Mouse (Mus musculus) MN1 (cell line): Measurements from ENCODE around the gene Trim65.
A peak's percentile ranks its signal among the peaks of the same experiment; 100 is the strongest.
"Not testable (repeated sequence)": the region's sequence is repeated elsewhere in the genome, so short reads cannot be mapped to it uniquely, and the experiment has no call there.

Experiments
- DNase-seq: peaks from one replicate; pipeline ENCODE4 v3.0.0-alpha.2; 2016; ENCODE audit warnings: low spot score

The Trim65 gene

DNA sequence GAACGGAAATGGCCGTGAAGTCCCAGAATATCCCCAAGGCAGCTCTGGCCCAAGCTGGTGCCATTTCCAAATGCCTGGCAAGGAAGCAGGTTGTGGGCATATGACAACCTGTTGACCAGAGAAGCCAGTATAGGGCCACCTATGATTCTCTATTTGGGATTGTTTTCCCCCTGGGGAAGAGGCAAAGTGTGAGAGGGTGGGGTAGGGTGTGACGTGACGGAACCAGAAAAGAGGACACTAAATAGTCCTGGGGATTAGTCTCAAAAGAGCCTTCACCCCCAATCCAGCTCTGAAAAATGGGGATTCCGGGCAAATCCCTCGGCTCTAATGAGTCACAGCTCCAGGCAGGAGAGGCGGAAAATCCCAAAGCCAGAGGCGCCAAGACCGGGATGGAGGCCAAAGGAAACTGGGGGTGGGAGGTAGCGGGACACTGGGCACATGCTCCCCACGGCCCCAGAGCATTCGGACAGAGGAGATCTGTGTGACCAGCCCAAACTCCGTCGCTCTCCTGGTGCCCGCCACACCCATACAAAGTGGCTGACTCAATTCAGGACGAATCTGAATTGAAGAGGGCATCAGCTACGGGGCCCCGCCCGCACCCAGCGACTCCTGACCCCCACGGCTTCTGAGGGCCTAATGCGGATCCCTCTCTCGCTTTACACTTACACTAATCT lies 22.3 kb downstream of the Trim65 start:
- peak; percentile 74 for DNase-seq

DNA sequence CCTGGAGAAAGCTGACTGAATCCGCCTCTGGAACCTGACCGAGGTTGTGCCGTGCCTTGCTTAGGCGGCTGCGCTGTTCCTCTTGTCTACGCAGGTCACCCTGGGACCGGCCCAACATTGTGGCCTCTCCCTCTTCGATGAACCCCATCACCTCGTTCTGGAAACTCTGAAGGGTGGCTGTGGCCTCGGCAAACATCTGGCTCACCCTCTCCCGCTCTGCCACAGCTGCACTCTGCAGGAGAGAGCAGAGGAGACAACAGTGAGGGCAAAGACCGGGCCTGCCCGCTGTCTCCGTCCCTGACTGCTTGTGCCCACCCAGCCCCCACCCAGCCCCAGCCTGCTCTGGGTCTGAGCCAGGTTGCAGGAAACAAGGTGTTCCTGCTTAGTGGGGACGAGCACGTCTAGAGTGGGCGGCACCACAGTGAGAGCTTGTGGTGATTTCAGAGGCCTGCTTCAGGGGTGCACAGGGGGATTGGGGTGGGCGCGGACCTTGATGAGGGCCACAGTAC lies 23.1 kb downstream of the Trim65 start:
- DNase-seq: no peak

DNA sequence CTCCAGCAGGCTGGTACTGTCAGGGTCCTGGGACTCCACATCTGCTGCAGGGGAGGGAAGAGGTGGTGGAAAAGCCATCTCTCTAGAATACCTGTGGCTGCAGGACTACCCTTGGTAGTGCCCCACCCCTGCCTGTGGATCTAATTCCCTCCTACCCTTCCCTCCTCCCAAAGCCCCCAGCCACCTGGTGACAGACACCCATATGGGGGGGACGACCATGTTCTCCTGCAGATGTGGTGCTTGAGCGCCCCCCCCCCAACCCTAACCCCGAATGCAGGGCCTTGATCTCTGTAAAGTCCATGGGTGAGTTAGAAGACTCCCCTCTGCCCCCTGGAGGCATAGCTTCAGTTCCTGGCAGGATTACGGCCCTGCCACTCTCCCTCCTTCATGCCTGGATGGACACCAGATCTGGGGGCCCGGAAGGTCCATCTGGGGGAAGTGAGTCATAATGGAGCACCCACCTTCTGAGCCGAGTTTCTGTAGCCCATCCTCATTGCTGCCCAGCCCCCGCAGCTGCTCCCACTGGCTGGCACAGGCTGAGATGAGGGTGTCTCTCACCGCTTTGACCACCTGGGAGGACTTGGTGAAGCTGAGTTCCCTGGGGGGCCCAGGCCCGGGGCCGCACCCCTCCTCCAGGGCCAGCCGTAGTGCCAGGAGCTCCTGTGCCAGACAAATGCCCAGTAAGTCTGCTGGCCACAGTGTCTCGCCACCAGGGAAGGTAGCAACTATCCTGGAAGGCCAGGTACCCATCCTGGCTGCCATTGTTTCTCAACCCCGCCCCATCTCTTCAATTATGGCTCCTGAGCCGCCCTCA lies 23.8 kb downstream of the Trim65 start:
- peak; percentile 38 for DNase-seq

DNA sequence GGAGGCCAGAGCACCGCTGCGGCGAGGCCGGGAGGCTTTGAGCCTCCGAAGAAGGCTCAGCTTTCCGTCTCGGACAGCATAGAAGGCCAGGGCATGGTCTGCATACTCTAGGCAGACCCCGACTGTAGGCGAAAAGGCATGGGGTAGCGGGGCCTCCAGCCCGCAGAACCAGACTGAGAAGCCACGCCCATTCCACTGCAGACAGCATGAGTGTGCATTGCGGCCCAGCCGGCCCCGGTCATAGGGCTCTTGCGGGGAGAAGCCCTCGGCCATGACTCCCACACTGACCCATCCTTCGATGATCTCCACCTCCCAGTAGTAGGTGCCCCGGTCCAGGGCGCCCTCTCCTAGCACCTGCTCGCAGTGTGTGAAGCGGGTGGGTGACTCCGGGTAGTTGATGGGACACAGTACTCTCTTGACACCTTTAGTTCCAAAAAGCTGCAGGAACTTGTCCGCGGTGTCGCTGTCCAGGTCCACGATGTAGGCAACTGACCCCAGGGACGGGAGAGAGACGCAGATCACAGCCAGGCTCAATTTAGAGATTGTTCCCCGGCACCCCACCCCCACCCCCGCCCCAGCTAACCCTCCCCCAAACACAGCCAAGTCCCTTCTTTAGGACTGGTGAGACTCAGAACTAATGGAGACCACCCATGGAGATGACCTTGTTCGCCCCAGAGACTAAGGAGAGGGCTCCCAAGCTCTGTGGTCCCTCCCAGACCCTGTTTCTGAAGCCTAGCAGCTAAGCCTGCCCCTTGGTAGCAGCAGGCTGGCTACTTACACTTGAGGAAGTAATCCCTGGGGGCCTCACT lies 24.6 kb downstream of the Trim65 start:
- DNase-seq: peak; percentile 51

DNA sequence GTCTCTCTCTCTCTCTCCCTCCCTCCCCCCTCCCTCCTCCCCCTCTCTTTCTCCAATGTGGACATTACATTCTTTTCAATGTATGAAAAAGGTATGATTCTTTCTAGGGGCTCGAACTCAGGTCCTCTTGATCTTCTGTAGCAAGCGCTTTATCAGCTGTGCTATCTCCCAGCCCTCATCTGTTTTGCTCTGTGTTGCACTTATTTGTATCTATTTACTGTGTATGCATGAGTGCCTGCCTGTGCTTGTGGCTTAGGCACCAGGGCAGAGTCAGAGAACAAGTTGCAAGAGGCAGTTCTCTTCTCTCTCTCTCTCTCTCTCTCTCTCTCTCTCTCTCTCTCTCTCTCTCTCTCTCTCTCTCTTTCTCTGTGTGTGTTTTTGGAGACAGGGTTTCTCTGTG lies 25.9 kb downstream of the Trim65 start:
- DNase-seq: no peak

DNA sequence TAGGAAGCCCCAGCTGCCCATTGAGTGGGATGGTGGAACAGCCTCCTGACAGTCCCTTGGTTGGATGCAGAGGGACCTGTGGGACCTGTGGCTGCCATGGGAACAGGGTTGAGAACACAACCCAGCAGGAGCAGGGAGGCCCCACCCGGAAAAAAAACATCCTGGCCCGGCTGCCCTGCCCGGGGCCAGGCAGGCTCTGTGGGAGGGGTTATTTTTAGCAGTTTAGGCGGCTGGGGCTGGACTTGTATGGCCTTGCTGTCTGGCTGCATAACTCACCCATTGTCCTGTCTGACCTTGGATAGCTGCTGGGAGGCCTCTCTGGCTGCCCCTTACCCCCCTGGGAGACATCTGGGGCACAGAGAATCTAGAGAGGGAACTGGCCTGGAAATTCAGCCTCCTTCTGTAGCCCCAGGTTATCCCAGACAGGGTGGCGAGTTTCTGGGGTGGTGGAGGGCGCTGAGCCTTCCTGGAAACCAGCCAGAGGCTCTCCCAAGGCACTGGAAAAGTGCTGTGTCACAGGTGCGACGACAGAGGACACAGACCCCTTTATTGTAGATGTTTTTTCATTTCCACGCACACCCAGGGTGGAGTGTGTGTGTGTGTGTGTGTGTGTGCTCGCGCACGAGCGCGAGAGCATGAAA lies 26.8 kb downstream of the Trim65 start:
- peak; percentile 79 for DNase-seq

DNA sequence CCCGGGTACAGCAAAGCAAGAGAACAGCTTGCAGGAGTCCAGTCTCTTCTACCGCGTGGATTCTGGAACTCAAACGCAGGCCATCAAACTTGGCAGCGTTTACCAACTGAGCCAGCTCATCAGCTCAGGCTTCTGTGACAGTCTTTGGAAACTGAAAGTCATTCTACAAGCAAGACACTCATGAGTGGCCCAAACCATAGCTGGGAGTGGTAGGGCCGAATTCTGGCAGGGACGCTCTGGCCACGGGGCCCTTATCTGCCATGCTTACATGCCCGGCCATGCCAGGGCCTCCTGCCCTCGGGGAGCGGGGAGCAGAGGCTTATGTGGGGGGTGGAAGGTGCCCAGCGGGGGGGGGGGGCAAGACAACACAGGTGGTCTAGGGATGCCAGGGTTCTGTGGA lies 27.4 kb downstream of the Trim65 start:
- DNase-seq: peak; percentile 57

DNA sequence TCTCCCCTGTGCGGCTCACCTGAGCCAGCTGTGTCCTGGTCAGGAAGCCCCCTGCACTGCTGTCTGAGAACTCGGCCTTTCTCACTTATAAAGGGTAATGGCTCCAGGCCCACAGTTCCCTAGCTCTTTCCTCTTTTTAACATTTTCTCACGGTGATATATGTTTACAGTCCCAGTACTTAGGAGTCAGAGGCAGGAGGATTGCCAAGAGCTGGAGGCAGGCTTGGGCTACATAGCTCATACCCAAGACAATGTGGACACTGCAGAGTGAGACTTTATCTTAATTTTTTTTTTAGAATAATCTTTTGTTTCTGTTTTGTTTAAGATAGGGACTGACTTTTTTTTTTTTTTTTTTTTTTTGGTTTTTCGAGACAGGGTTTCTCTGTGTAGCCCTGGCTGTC lies 28.5 kb downstream of the Trim65 start:
- no peak for DNase-seq

DNA sequence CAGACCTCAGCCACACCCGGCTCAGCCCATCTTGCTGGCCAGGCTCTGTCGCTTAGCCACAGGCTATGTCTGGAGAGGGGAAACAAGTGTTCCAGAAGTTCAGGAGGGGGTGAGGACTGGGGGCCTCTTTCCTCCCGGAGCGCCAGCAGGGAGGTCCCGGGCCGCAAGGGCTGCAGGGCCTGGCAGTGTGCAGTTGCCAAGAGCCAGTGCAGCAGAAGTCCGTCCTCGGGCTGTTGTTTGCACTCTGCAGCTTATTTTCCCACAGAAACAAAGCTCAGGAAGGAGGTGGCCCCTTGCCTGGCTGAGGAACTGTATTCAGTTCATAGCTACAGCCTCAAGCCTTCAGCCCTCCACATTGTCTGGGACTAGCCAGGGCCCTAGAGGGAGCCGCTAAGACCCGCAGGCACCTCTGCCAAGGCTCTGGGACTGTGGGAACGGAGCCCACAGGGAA lies 29.0 kb downstream of the Trim65 start:
- peak; percentile 44 for DNase-seq

DNA sequence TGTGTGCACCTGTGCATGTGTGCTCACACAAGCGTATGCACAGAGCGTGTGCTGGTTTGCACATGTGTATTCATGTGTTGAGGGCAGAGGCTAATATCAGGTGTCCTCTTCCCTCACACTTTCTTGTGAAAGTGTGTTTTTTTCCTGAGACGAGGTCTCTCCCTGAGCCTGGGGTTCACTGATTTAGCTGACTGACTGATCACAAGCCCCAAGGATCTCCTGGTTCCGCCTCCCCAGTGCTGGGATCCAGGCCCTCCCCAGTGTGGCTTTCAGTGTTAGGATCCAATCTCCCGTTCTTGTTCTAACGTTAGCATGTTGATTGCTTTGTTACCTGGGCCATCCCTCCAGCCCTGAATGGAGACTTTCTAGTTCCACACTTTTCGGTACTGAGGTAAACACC lies 30.1 kb downstream of the Trim65 start:
- DNase-seq: no peak

DNA sequence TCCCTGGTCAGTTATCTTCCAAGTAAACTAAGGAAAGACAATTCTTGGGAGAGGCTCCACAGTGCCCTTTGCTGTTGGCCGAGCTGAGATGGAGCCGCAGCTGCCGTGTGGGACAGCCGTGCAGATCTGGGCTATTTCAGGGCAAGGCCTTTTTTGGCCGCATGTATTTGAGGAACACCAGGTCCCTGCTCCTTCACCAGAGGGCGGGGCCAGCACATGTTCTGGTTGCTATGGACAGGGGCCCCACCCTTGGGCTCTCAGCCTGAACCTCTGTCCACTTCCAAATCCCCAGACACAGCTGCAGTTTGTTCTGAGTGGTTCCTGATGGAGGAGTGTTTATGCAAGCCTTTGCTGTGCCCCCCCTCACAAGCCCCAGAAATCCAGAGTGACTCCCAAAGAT lies 30.5 kb downstream of the Trim65 start:
- DNase-seq: peak; percentile 79

DNA sequence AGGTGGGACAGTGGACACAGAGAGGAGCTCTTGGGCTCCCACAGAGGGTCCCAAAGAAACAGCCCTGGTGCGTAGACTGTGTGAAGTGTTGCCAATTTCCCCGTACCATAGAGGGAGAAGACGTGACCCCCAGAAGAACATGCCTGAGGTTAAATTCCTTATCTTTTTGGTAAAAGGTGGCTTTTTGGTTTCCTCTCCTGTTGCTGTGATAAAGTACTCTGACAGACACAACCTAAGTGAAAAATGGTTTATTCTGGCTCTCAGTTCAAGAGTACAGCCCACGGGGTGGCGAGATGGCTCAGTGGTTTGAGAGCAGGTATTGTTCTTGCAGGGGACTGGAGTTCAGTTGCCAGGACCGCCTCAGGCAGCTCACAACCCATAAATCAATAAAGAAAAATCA lies 31.5 kb downstream of the Trim65 start:
- DNase-seq: no peak

DNA sequence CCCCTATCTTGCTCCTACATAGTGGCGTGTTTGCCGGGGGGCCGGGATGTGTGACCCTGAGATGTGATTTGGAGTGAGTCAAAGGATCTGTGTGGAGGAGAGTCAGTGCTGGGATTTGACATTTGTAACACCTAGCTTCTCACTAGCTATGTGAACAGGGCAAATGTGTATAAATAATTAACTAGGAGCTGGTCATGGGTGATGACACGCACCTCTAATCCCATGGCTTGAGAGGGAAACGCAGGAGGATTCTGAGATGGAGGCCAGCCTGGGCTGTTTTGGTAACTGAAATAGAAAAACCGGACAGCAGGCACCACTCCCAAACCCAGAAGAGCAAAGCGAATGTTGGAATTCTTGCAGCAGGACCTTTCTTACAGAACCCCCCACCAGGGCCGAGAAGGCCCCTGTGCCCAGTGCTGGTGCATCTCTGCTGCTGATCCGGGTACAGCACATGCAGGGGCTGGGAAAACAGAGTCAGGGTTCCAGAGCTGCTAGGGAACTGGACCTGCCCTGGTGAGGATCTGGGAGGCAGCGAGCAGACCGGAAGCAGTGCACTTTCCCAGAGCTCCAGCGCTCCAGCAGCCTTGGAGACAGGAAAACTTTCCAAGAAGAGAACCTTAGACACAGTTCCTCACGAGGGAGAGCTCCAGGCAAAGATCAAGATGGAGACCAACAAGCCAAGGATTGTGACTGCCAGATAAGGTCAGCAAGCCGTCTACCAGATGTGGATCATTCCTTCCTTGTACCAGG lies 32.0 kb downstream of the Trim65 start:
- no peak for DNase-seq

DNA sequence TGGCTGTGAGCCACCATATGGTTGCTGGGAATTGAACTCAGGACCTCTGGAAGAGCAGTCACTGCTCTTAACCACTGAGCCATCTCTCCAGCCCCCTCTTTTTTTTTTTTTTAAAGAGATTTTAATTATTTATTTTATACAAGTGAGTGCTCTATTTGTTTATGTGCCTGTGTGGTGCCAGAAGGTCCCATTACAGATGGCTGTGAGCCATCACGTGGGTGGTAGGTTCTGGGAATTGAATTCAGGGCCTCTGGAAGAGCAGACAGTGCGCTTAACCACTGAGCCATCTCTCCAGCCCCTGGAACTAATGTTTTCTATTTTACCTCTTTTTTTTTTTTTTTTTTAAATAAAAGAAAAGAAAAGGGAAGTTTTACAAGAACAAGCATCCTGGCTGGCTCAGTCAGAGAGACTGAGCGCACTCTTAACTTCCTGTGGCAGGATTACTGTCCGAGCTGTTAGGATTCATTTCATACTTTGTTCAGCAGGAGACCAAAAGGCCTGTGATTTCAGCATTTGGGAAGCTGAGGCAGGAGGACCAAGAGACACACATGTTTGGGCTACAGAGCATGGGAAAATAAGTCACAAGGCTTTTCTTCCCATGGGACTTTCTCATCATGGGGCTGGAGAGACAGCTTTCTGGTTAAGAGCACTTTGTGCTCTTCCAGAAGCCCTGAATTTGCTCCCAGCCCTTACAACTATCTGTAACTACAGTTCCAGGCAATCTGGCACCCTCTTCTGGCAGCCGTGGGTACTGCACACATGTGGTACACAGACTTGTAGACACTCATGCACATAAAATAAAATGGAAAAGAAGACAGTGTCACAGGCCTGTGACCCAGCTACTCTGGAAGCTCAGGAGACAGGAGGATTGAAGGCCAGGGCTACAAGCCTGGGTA lies 34.5 kb downstream of the Trim65 start:
- peak; percentile 36 for DNase-seq

DNA sequence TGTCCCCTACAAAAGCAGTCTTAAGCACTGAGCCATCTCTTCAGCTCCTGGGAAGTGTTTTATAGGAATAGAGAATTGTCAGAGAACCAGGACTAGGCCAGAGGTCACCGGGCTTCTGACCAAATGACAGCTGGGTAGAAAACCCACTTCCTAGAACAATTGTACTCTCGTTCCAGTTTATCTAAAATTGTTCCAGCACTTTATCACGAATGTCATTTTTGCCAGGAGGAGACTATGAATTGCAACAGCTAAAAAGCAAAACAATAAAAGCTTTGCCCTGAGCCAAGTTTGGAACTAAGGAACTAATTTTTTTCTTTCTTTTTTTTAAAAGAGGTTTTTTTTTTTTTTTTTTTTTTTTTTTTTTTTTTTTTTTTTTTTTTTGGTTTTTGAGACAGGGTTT lies 35.4 kb downstream of the Trim65 start:
- no peak for DNase-seq

DNA sequence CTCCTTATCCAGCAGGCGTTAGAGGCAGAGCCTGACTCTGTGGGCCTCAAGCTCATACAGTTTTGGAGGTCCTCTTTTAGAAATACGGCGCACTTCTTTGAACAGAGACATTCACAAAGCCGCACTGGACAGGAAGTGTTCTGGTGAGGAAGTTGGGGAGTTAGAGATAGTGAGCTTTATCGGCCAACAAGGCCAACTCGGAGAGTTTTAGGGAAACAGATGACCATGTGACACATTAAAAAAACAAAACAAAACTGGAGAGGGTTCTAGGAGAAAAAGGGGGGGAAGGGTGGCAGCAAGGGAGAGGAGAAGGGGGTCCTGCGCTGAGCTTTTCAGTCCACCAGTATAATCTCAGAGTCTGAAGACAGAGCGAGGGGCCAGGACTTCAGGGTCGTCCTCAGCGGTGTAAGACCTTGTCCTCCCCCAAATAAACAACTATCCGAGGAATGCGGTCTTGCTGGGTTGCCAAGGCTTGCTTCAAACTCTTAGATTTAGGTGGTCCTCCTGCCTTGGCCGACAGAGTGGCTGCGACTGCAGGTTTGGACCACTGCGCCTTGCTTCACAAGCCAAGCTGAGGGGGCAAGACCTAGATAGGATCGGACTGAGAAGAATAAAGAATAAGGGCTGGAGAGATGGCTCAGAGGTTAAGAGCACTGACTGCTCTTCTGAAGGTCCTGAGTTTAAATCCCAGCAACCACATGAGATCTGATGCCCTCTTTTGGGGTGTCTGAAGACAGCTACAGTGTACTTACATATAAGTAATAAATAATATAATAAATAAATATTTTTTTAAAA lies 37.0 kb downstream of the Trim65 start:
- DNase-seq: no peak

DNA sequence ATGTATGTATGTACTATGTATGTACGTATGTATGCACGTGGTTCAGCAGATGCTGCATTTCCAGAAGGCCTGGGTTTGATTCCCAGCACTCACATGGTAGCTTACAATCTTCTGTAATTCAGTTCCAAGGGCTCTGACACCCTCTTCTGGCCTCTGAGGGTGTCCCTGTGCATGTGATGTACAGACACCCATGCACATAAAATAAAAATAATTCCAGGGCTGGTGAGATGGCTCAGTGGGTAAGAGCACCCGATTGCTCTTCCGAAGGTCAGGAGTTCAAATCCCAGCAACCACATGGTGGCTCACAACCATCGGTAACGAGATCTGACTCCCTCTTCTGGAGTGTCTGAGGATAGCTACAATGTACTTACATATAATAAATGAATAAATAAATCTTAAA lies 38.0 kb downstream of the Trim65 start:
- not testable (repeated sequence) for DNase-seq

DNA sequence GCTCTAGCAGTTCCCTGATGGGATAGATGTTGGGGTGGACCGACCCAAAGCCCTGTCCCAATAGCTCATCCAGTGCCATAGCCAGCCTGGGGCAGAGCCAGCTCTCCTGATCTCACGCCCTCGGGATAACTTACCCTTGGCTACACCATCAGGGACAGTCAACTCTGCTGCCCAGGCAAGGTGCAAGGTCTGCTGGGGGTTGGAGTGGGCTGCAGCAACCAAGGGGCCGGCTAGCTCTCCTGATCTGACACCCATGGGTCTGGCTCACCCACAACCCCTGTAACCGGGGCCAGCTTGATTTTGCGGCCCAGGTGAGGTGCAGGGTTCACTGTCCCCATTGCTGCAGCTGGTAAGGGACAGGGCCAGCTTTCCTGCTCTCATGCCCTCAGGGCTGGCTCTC lies 39.3 kb downstream of the Trim65 start:
- no peak for DNase-seq

DNA sequence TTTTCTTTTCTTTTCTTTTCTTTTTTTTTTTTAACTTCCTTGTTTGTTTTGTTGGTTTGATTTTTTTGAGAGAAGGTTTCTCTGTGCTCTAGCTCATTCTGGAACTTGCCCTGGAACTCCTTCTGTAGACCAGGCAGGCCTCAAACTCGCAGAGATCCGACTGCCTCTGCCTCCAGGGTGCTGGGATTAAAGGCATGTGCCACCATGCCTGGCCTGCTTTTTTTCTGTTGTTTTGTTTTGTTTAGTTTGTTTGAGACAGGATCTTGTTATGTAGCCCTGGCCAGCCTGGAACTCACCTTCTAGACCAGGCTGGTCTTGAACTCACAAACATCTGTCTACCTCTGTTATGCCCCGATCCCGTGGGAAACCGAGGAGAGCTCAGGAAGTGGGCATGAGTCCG lies 41.4 kb downstream of the Trim65 start:
- DNase-seq: no peak
